Mouse (Mus musculus): ENCODE data around the gene Rsg1. TPM values are rescaled to one million over a fixed set of nuclear protein-coding genes. Genes with fewer than 3 reads are reported as not detected.

Rsg1 gene
- polyA plus RNA-seq, 1 experiment from 2014 or later = 6.4 TPM

GRCm38 (mm10) chr4:141213342-141213741 lies 414 bp upstream of the Rsg1 start:
- Histone ChIP-seq H3K36me3 (no peaks in the 10 kb centered on the region), H3K27me3 (no peaks in the 10 kb centered on the region), H3K27ac (replicated peaks) (no peak overlapping the region; the same call in 1 of the 2 replicates), H3K9me3 (no peaks in the 10 kb centered on the region), H3K4me3 (peak overlapping the region; percentile 58), H3K9ac (replicated peaks) (no peak overlapping the region; the same call in 1 of the 2 replicates), H3K4me1 (peaks cover 19% of the 10 kb centered on the region), H3K4me2 (replicated peaks) (peak overlapping the region; percentile 93)
- no peak for ATAC-seq (ENCODE audit: low FRiP score, low read depth)
- 41% methylated on average over 2 of the region's 2 CpGs for WGBS

- ATAC-seq (ENCODE audit: low FRiP score, low read depth) = peak; percentile 67
- Histone ChIP-seq H3K27me3 (no peaks in the 10 kb centered on the region), H3K9me3 (no peaks in the 10 kb centered on the region), H3K9ac (replicated peaks) (peak overlapping the region; percentile 72), H3K4me1 (peaks cover 19% of the 10 kb centered on the region), H3K4me3 (peak overlapping the region; percentile 58), H3K4me2 (replicated peaks) (peak overlapping the region; percentile 93), H3K27ac (replicated peaks) (no peak overlapping the region), H3K36me3 (no peaks in the 10 kb centered on the region)
- 2% methylated on average over 16 of the region's 16 CpGs for WGBS
These were observed 638 bp downstream of the Rsg1 start for GRCm38 (mm10) chr4:141214337-141214851.

- H3K27ac ChIP-seq (replicated peaks) = no peak overlapping the region
- H3K4me2 ChIP-seq (replicated peaks) = no peak overlapping the region
- peaks cover under 1% of the 10 kb centered on the region for H3K4me1 ChIP-seq
- 91% methylated on average over 20 of the region's 20 CpGs for WGBS
- H3K9ac ChIP-seq (replicated peaks) = no peak overlapping the region
- no peak overlapping the region for H3K4me3 ChIP-seq
- ATAC-seq (ENCODE audit: low FRiP score, low read depth) = no peak
- H3K9me3 ChIP-seq = no peaks in the 10 kb centered on the region
- peaks cover 9% of the 10 kb centered on the region; the same call in 1 of the 2 replicates for H3K36me3 ChIP-seq
- H3K27me3 ChIP-seq = no peaks in the 10 kb centered on the region
These were observed 5.9 kb downstream of the Rsg1 start for GRCm38 (mm10) chr4:141219583-141220213.

GRCm38 (mm10) chr4:141221848-141222247 lies 8.1 kb downstream of the Rsg1 start:
- Histone ChIP-seq H3K9ac (replicated peaks) (no peak overlapping the region), H3K4me3 (no peak overlapping the region), H3K36me3 (peaks cover 9% of the 10 kb centered on the region; the same call in 1 of the 2 replicates), H3K4me2 (replicated peaks) (no peak overlapping the region), H3K4me1 (no peaks in the 10 kb centered on the region), H3K27ac (replicated peaks) (no peak overlapping the region), H3K27me3 (no peaks in the 10 kb centered on the region), H3K9me3 (no peaks in the 10 kb centered on the region)
- 65% methylated on average over 2 of the region's 2 CpGs for WGBS
- no peak for ATAC-seq (ENCODE audit: low FRiP score, low read depth)

- no peaks in the 10 kb centered on the region for H3K9me3 ChIP-seq
- WGBS = 92% methylated on average over 5 of the region's 5 CpGs
- no peak for ATAC-seq (ENCODE audit: low FRiP score, low read depth)
These were observed 9.0 kb downstream of the Rsg1 start for GRCm38 (mm10) chr4:141222752-141223151.

GRCm38 (mm10) chr4:141228687-141229086 lies 14.9 kb downstream of the Rsg1 start:
- Histone ChIP-seq H3K27me3 (peaks cover 10% of the 10 kb centered on the region; the same call in 1 of the 2 replicates), H3K9ac (replicated peaks) (no peak overlapping the region), H3K9me3 (no peaks in the 10 kb centered on the region), H3K4me2 (replicated peaks) (no peak overlapping the region), H3K4me1 (no peaks in the 10 kb centered on the region), H3K36me3 (no peaks in the 10 kb centered on the region), H3K4me3 (no peak overlapping the region), H3K27ac (replicated peaks) (no peak overlapping the region)
- 94% methylated on average over 7 of the region's 7 CpGs for WGBS
- no peak for ATAC-seq (ENCODE audit: low FRiP score, low read depth)

More at GRCm38 (mm10) chr4:141222752-141223151, 9.0 kb downstream of the Rsg1 start:
- no peak overlapping the region for H3K4me2 ChIP-seq (replicated peaks)
- no peaks in the 10 kb centered on the region for H3K4me1 ChIP-seq
- no peak overlapping the region for H3K27ac ChIP-seq (replicated peaks)
- peaks cover 9% of the 10 kb centered on the region; the same call in 1 of the 2 replicates for H3K36me3 ChIP-seq
- H3K4me3 ChIP-seq = no peak overlapping the region
- H3K27me3 ChIP-seq = no peaks in the 10 kb centered on the region
- no peak overlapping the region for H3K9ac ChIP-seq (replicated peaks)

- no peak overlapping the region for H3K9ac ChIP-seq (replicated peaks)
- H3K27me3 ChIP-seq = peaks cover 31% of the 10 kb centered on the region
- no peaks in the 10 kb centered on the region for H3K36me3 ChIP-seq
- H3K4me1 ChIP-seq = no peaks in the 10 kb centered on the region
- no peaks in the 10 kb centered on the region for H3K9me3 ChIP-seq
- no peak overlapping the region for H3K4me2 ChIP-seq (replicated peaks)
- H3K27ac ChIP-seq (replicated peaks) = no peak overlapping the region
- WGBS = 87% methylated on average over 4 of the region's 4 CpGs
- H3K4me3 ChIP-seq = no peak overlapping the region
- ATAC-seq (ENCODE audit: low FRiP score, low read depth) = no peak
These were observed 19.4 kb downstream of the Rsg1 start for GRCm38 (mm10) chr4:141233196-141233595.

GRCm38 (mm10) chr4:141235537-141236111 lies 21.9 kb downstream of the Rsg1 start:
- no peak overlapping the region for H3K4me3 ChIP-seq
- H3K36me3 ChIP-seq = no peaks in the 10 kb centered on the region
- peaks cover 52% of the 10 kb centered on the region for H3K27me3 ChIP-seq
- ATAC-seq (ENCODE audit: low FRiP score, low read depth) = no peak
- no peak overlapping the region for H3K9ac ChIP-seq (replicated peaks)
- peaks cover 14% of the 10 kb centered on the region for H3K4me1 ChIP-seq
- no peak overlapping the region for H3K27ac ChIP-seq (replicated peaks)
- 79% methylated on average over 6 of the region's 6 CpGs for WGBS
- no peaks in the 10 kb centered on the region for H3K9me3 ChIP-seq
- H3K4me2 ChIP-seq (replicated peaks) = no peak overlapping the region

- Histone ChIP-seq H3K9ac (replicated peaks) (no peak overlapping the region), H3K36me3 (no peaks in the 10 kb centered on the region), H3K27ac (replicated peaks) (no peak overlapping the region), H3K4me3 (no peak overlapping the region), H3K4me1 (peaks cover 17% of the 10 kb centered on the region), H3K27me3 (peaks cover 64% of the 10 kb centered on the region), H3K4me2 (replicated peaks) (no peak overlapping the region), H3K9me3 (no peaks in the 10 kb centered on the region)
- no peak for ATAC-seq (ENCODE audit: low FRiP score, low read depth)
- WGBS = 83% methylated on average over 3 of the region's 3 CpGs
These were observed 23.1 kb downstream of the Rsg1 start for GRCm38 (mm10) chr4:141236856-141237255.

- Histone ChIP-seq H3K27me3 (peaks cover 77% of the 10 kb centered on the region), H3K4me1 (peaks cover 31% of the 10 kb centered on the region), H3K27ac (replicated peaks) (no peak overlapping the region), H3K9ac (replicated peaks) (peak overlapping the region; percentile 43; the same call in 1 of the 2 replicates), H3K4me3 (peak overlapping the region; percentile 36), H3K9me3 (no peaks in the 10 kb centered on the region), H3K4me2 (replicated peaks) (peak overlapping the region; percentile 61), H3K36me3 (no peaks in the 10 kb centered on the region)
- 4% methylated on average over 20 of the region's 20 CpGs for WGBS
- peak; percentile 5 for ATAC-seq (ENCODE audit: low FRiP score, low read depth)
These were observed 25.0 kb downstream of the Rsg1 start for GRCm38 (mm10) chr4:141238492-141239387.

- peak within 1 kb of the TSS; percentile 43; the same call in 1 of the 2 replicates for H3K9ac ChIP-seq (replicated peaks)
- peaks cover 85% of the 10 kb centered on the region for H3K27me3 ChIP-seq
- peak within 1 kb of the TSS; percentile 61 for H3K4me2 ChIP-seq (replicated peaks)
- peak within 1 kb of the TSS; percentile 36 for H3K4me3 ChIP-seq
- 2% methylated on average over 31 of the region's 31 CpGs for WGBS
- no peak within 1 kb of the TSS for H3K27ac ChIP-seq (replicated peaks)
- no peaks in the 10 kb centered on the region for H3K9me3 ChIP-seq
- ATAC-seq (ENCODE audit: low FRiP score, low read depth) = peak; percentile 90
- H3K4me1 ChIP-seq = peaks cover 35% of the 10 kb centered on the region
- H3K36me3 ChIP-seq = no peaks in the 10 kb centered on the region
These were observed 25.8 kb downstream of the Rsg1 start, which contains the start of gene Arhgef19 for GRCm38 (mm10) chr4:141239388-141240125. Arhgef19 (plus strand) TSS chr4:141239499.
